20 mouse cellular contexts compared by ENCODE assay signal in genomic region chr6:52502986-52503385, GRCm38 (mm10).
"Had no signal": no experiment of that assay in that cellular context is flagged by ENCODE, and none has a peak within 500 bp of the region (broad histone marks: within the 10 kb centered on the region; RNA-seq: fewer than 3 reads in every experiment).

No protein-coding gene starts in this region.

- ATAC-seq: liver, postnatal 0 days had no signal

- H3K36me3 ChIP-seq: limb, embryonic 12.5 days; limb, embryonic 15.5 days had no signal

- H3K9me3 ChIP-seq: limb, embryonic 12.5 days; limb, embryonic 15.5 days had no signal

- DNase-seq: kidney, adult 9 months; kidney, postnatal 14 days; kidney, postnatal 4 days; left cerebral cortex, postnatal 4 days; liver, postnatal 0 days; lung, embryonic 14.5 days; lung, postnatal 10 days; lung, postnatal 4 days; midbrain, embryonic 14.5 days; right cerebral cortex, postnatal 14 days; right cerebral cortex, postnatal 4 days; thymus, adult 2 months; thymus, postnatal 14 days; thymus, postnatal 4 days had no signal

- H3K27ac ChIP-seq: limb, embryonic 12.5 days; limb, embryonic 15.5 days; liver, embryonic 14.5 days; stomach, postnatal 0 days had no signal

- H3K4me3 ChIP-seq: limb, embryonic 12.5 days; limb, embryonic 15.5 days had no signal

- H3K9ac ChIP-seq: limb, embryonic 12.5 days; limb, embryonic 15.5 days; liver, embryonic 14.5 days; liver, postnatal 0 days; lung, embryonic 14.5 days had no signal

- H3K4me2 ChIP-seq: limb, embryonic 12.5 days; limb, embryonic 15.5 days; liver, embryonic 11.5 days; lung, embryonic 14.5 days; midbrain, embryonic 11.5 days had no signal
